In the genomic region with DNA sequence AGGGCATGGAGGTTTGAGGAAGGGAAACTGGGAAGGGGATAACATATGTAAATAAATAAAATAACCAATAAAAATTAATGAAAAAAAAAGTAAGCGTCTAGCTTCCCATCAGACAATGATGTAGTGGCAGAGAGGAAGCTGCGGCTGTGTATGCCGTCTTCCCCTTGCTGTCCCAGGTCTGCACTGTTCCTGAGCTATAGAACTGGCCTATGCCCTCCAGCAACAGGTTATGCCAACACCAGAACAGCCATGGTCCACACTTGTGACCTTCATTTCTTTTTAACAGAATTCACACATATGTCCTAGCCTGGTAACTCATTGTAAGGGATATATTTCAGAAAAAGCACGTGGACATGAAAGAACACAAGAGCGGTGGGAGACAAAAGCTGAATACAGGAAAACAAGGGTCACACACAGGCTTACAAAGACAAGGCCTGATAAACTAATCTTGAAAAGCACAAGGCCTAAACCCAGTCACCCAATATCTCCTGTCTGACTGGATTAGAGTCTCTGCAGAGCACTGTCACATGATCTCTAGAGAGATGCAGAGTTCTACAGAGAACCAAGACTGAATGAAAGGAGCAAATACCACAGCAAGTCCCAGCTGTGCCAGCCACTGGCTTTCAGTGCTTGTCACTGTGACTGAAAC, we compare ENCODE assay signal across 19 mouse cellular contexts.
DNase-seq lines count a peak whose midpoint lies in the region; ATAC-seq and TF ChIP-seq lines count a peak whose summit lies in the region.
"Had no signal": no experiment of that assay in that cellular context is flagged by ENCODE, and none has a peak within 500 bp of the region (broad histone marks: within the 10 kb centered on the region; RNA-seq: fewer than 3 reads in every experiment).

No protein-coding gene starts in this region.

- H3K27me3 ChIP-seq in MEL (ENCODE audit: control insufficient read depth in 1 of 2, insufficient read depth in 2 of 2, low read length in 2 of 2), result no peaks in the 10 kb centered on the region
- no peaks in the 10 kb centered on the region for H3K27me3 ChIP-seq in liver, embryonic 14.5 days (ENCODE audit: control insufficient read depth, insufficient read depth, low read length)
- H3K27me3 ChIP-seq: embryonic facial prominence, embryonic 13.5 days; heart, embryonic 15.5 days had no signal

- TF ChIP-seq RAD21 in MEL (IDR thresholded peaks at IDR 0.05; ENCODE audit: low read depth, low read length), result no peak

- peak; percentile 74 for ATAC-seq in common myeloid progenitor, adult 5-6 weeks (replicated peaks; ENCODE audit: low read depth, poor library complexity, severe bottlenecking)
- ATAC-seq in liver, embryonic 14.5 days (ENCODE audit: insufficient read depth), result peak; percentile 94
- 0 out of 2 replicates have a peak, but pooled peaks have one; percentile 12 for ATAC-seq in megakaryocyte, adult 5-6 weeks (ENCODE audit: poor library complexity, severe bottlenecking)
- ATAC-seq: forebrain, embryonic 14.5 days had no signal

- peaks cover 0 to 2% of the 10 kb centered on the region in 2 experiments; a peak in 1 of 4 replicates for H3K36me3 ChIP-seq in MEL (ENCODE audit: control insufficient read depth in 1 of 2, insufficient read depth in 2 of 2, low read length in 2 of 2)
- H3K36me3 ChIP-seq in liver, embryonic 14.5 days (replicated peaks; ENCODE audit: control insufficient read depth, insufficient read depth, low read depth), result no peaks in the 10 kb centered on the region
- H3K36me3 ChIP-seq: embryonic facial prominence, embryonic 13.5 days; heart, embryonic 10.5 days; heart, embryonic 15.5 days; hindbrain, embryonic 10.5 days had no signal

- peak; percentile 70 to 82; a peak in 3 of 4 replicates for TF ChIP-seq EP300 in MEL (IDR thresholded peaks at IDR 0.05; ENCODE audit: low read depth in 1 of 2, low read length in 2 of 2)
- TF ChIP-seq EP300 in liver, embryonic 14.5 days (IDR thresholded peaks at IDR 0.05; ENCODE audit: low read depth), result peak; percentile 77

- H3K9me3 ChIP-seq in MEL (replicated peaks; ENCODE audit: insufficient read depth, low read length), result no peaks in the 10 kb centered on the region
- no peaks in the 10 kb centered on the region for H3K9me3 ChIP-seq in liver, embryonic 14.5 days (ENCODE audit: control insufficient read depth, low read length)
- H3K9me3 ChIP-seq: embryonic facial prominence, embryonic 13.5 days; heart, embryonic 10.5 days; heart, embryonic 15.5 days; hindbrain, embryonic 10.5 days had no signal

- H3K9ac ChIP-seq in MEL (ENCODE audit: control insufficient read depth, low read depth, low read length, poor library complexity, severe bottlenecking), result no peak overlapping the region
- no peak overlapping the region for H3K9ac ChIP-seq in liver, embryonic 14.5 days (replicated peaks)
- H3K9ac ChIP-seq: embryonic facial prominence, embryonic 13.5 days; heart, embryonic 15.5 days; hindbrain, embryonic 14.5 days had no signal

- no peak overlapping the region for H3K4me3 ChIP-seq in MEL (ENCODE audit: control insufficient read depth in 1 of 2, insufficient read depth in 1 of 2, low read depth in 2 of 2, low read length in 2 of 2)
- H3K4me3 ChIP-seq in liver, embryonic 14.5 days (ENCODE audit: insufficient read depth in 1 of 2, low read depth in 2 of 2, low read length in 2 of 2), result no peak overlapping the region
- H3K4me3 ChIP-seq: embryonic facial prominence, embryonic 13.5 days; heart, embryonic 10.5 days; heart, embryonic 15.5 days; hindbrain, embryonic 10.5 days had no signal

- H3K27ac ChIP-seq in MEL (ENCODE audit: control insufficient read depth, low read depth, low read length), result peak overlapping the region; percentile 5; the same call in 1 of the 2 replicates
- H3K27ac ChIP-seq in liver, embryonic 14.5 days, result no peak overlapping the region
- H3K27ac ChIP-seq: embryonic facial prominence, embryonic 13.5 days; heart, embryonic 10.5 days; heart, embryonic 15.5 days; hindbrain, embryonic 10.5 days; hindbrain, embryonic 14.5 days had no signal

- DNase-seq in MEL (ENCODE audit: low read depth, low spot score), result peak; percentile 64
- peak; percentile 17 to 19 (median 18) for DNase-seq in liver, embryonic 14.5 days (ENCODE audit: low read depth in 3 of 3, low spot score in 3 of 3)
- DNase-seq in frontal cortex, adult 2 months (ENCODE audit: extremely low spot score in 1 of 2, low spot score in 1 of 2), result no peak
- no peak for DNase-seq in right cerebral cortex, adult 2 months (ENCODE audit: low spot score in 2 of 2)
- DNase-seq in layer of hippocampus, postnatal 14 days (ENCODE audit: low spot score in 2 of 2), result no peak
- DNase-seq: adrenal gland, adult 8-10 months; cerebellum, adult 11-12 months; cerebellum, adult 9-10 months; cerebellum, postnatal 25 days; gastrocnemius, postnatal 10 days; heart, adult 18-20 months had no signal

- no peak overlapping the region for H3K4me2 ChIP-seq in liver, embryonic 14.5 days (ENCODE audit: low read depth)
- H3K4me2 ChIP-seq: embryonic facial prominence, embryonic 13.5 days; heart, embryonic 15.5 days; hindbrain, embryonic 14.5 days had no signal

- H3K4me1 ChIP-seq in MEL (ENCODE audit: control insufficient read depth in 1 of 2, insufficient read depth in 2 of 2, low read length in 2 of 2), result peaks cover 6 to 11% of the 10 kb centered on the region in 2 experiments
- H3K4me1 ChIP-seq in liver, embryonic 14.5 days (replicated peaks; ENCODE audit: control insufficient read depth in 2 of 2, insufficient read depth in 2 of 2, low read length in 1 of 2), result peaks cover 0 to 10% of the 10 kb centered on the region in 2 experiments; a peak in 2 of 4 replicates
- H3K4me1 ChIP-seq: embryonic facial prominence, embryonic 13.5 days; heart, embryonic 15.5 days; hindbrain, embryonic 10.5 days had no signal

- TF ChIP-seq CTCF in MEL (IDR thresholded peaks at IDR 0.05 in 2 of 3, conservative IDR thresholded peaks at IDR 0.05 in 1 of 3; ENCODE audit: control insufficient read depth in 1 of 3, insufficient read depth in 1 of 3, low read depth in 2 of 3, low read length in 3 of 3, poor library complexity in 1 of 3, severe bottlenecking in 1 of 3), result no peak
- no peak for TF ChIP-seq CTCF in liver, embryonic 14.5 days (IDR thresholded peaks at IDR 0.05; ENCODE audit: low read depth)

- no peaks in the 10 kb centered on the region for H3K79me2 ChIP-seq in MEL (ENCODE audit: control insufficient read depth, insufficient read depth, low read length, poor library complexity)

- 50% methylated on average over 5 of the region's 5 CpGs for WGBS in liver, embryonic 14.5 days (ENCODE audit: insufficient replicate concordance)

- no peak for TF ChIP-seq POLR2A in MEL (IDR thresholded peaks at IDR 0.05; ENCODE audit: control insufficient read depth in 1 of 2, insufficient read depth in 1 of 2, low read depth in 1 of 2, low read length in 2 of 2, poor library complexity in 1 of 2)

TF ChIP-seq in MEL, 35 proteins besides CTCF, POLR2A, EP300 and RAD21 (continues in another document):
- 0 out of 2 replicates have a peak, but pooled peaks have one; percentile 31 for TF ChIP-seq MYC (IDR thresholded peaks at IDR 0.05; ENCODE audit: low read depth, low read length)
- TF ChIP-seq HCFC1 (IDR thresholded peaks at IDR 0.05; ENCODE audit: low read depth, low read length), result 0 out of 2 replicates have a peak, but pooled peaks have one; percentile 35
- peak; percentile 49; the same call in 1 of the 2 replicates for TF ChIP-seq MXI1 (IDR thresholded peaks at IDR 0.05; ENCODE audit: low read depth, low read length)
- peak in 1 of 2 experiments; percentile 49; a peak in 1 of 4 replicates for TF ChIP-seq USF2 (IDR thresholded peaks at IDR 0.05; ENCODE audit: borderline replicate concordance in 1 of 2, insufficient read depth in 1 of 2, low read depth in 1 of 2, low read length in 2 of 2)
- no peak for TF ChIP-seq CHD2 (IDR thresholded peaks at IDR 0.05; ENCODE audit: low read length)
- TF ChIP-seq POLR2AphosphoS2 (IDR thresholded peaks at IDR 0.05; ENCODE audit: low read length), result no peak
- no peak for TF ChIP-seq KAT2A (conservative IDR thresholded peaks at IDR 0.05; ENCODE audit: low read depth, low read length)
- TF ChIP-seq USF1 (IDR thresholded peaks at IDR 0.05; ENCODE audit: low read depth, low read length), result peak; percentile 88
- no peak for TF ChIP-seq NELFE (IDR thresholded peaks at IDR 0.05; ENCODE audit: low read depth, low read length)
- no peak for TF ChIP-seq JUND (IDR thresholded peaks at IDR 0.05; ENCODE audit: low read depth, low read length)
- TF ChIP-seq TAL1 (IDR thresholded peaks at IDR 0.05; ENCODE audit: low read length), result peak; percentile 35
- no peak for TF ChIP-seq MEF2A (IDR thresholded peaks at IDR 0.05; ENCODE audit: extremely low read depth, insufficient replicate concordance, low read depth, low read length, poor library complexity, severe bottlenecking)
- no peak for TF ChIP-seq ELF1 (IDR thresholded peaks at IDR 0.05; ENCODE audit: low read depth, low read length)
- TF ChIP-seq ZC3H11A (IDR thresholded peaks at IDR 0.05; ENCODE audit: low read depth, low read length), result no peak
- TF ChIP-seq NRF1 (IDR thresholded peaks at IDR 0.05; ENCODE audit: insufficient read depth, low read depth, low read length, poor library complexity, severe bottlenecking), result no peak
- TF ChIP-seq UBTF (IDR thresholded peaks at IDR 0.05; ENCODE audit: borderline replicate concordance, insufficient read depth, low read depth, low read length), result no peak
- TF ChIP-seq MAFK (IDR thresholded peaks at IDR 0.05; ENCODE audit: borderline replicate concordance, low read depth, low read length), result no peak
- TF ChIP-seq ZMIZ1 (IDR thresholded peaks at IDR 0.05; ENCODE audit: low read depth, low read length), result no peak
- TF ChIP-seq BHLHE40 (IDR thresholded peaks at IDR 0.05; ENCODE audit: borderline replicate concordance, low read depth, low read length), result peak; percentile 62; the same call in 1 of the 2 replicates
- TF ChIP-seq TCF12 (IDR thresholded peaks at IDR 0.05; ENCODE audit: low read depth, low read length), result peak; percentile 85
- peak; percentile 66 for TF ChIP-seq ETS1 (IDR thresholded peaks at IDR 0.05; ENCODE audit: low read depth, low read length)
- TF ChIP-seq MAZ (IDR thresholded peaks at IDR 0.05; ENCODE audit: low read depth, low read length), result no peak
- no peak for TF ChIP-seq ZKSCAN1 (IDR thresholded peaks at IDR 0.05; ENCODE audit: low read depth, low read length)
- no peak for TF ChIP-seq GABPA (IDR thresholded peaks at IDR 0.05; ENCODE audit: low read depth, low read length)
- peak; percentile 75 for TF ChIP-seq GATA1 (IDR thresholded peaks at IDR 0.05; ENCODE audit: low read depth, low read length)
- TF ChIP-seq MAX (IDR thresholded peaks at IDR 0.05; ENCODE audit: low read length), result peak; percentile 78
- no peak for TF ChIP-seq E2F4 (IDR thresholded peaks at IDR 0.05; ENCODE audit: borderline replicate concordance, low read depth, low read length)
- peak; percentile 51 for TF ChIP-seq SIN3A (IDR thresholded peaks at IDR 0.05; ENCODE audit: low read length)
- peak; percentile 38; the same call in 1 of the 2 replicates for TF ChIP-seq RCOR1 (IDR thresholded peaks at IDR 0.05; ENCODE audit: low read depth, low read length)

Comparison
In these comparisons a context has a peak if more than half of its experiments do, and no peak if none do; other contexts are left out.
1. DNase-seq: peak in MEL (single experiment) and liver, embryonic 14.5 days (3 of 3); none in frontal cortex, adult 2 months (0 of 2), right cerebral cortex, adult 2 months (0 of 2) and layer of hippocampus, postnatal 14 days (0 of 2).
2. ATAC-seq: peak in every context shown above with its lines; median percentile 94 in liver, embryonic 14.5 days; 74 in common myeloid progenitor, adult 5-6 weeks; 12 in megakaryocyte, adult 5-6 weeks.